Mouse (Mus musculus) brain, embryonic 14.5 days (tissue): Measurements from ENCODE around the gene Scd4. TPM values are rescaled to one million over a fixed set of nuclear protein-coding genes. Genes with fewer than 3 reads are reported as not detected.

ENCODE experiments used
- DNase-seq: peaks from one replicate; pipeline ENCODE4 v3.0.0-alpha.2; 2011; ENCODE audit warnings: low read depth
- CTCF ChIP-seq: fragments of 200-500 bp; IDR thresholded peaks from 2 replicates; pipeline ENCODE4 v1.5.1; 2012; ENCODE audit warnings: inconsistent platforms, mild to moderate bottlenecking, moderate library complexity, borderline replicate concordance; ENCODE audit not compliant: insufficient read depth, insufficient read length; ENCODE audit errors: extremely low read depth
- POLR2A ChIP-seq: fragments of 200-500 bp; IDR thresholded peaks from 2 replicates; pipeline ENCODE4 v1.6.1; 2012; ENCODE audit warnings: mild to moderate bottlenecking, inconsistent platforms, borderline replicate concordance; ENCODE audit not compliant: poor library complexity, insufficient read depth, insufficient read length, severe bottlenecking; ENCODE audit errors: extremely low read depth
- polyA plus RNA-seq: library from polyadenylated mRNA; depleted of rRNA; stranded (reverse); fragments of >200 nt; gene quantifications from 2 replicates; pipeline ENCODE4 v1.2.3, GENCODE M21; 2012; rRNA removed

Scd4 gene
- 0.19 and 0.30 TPM in 2 replicates for polyA plus RNA-seq

DNA sequence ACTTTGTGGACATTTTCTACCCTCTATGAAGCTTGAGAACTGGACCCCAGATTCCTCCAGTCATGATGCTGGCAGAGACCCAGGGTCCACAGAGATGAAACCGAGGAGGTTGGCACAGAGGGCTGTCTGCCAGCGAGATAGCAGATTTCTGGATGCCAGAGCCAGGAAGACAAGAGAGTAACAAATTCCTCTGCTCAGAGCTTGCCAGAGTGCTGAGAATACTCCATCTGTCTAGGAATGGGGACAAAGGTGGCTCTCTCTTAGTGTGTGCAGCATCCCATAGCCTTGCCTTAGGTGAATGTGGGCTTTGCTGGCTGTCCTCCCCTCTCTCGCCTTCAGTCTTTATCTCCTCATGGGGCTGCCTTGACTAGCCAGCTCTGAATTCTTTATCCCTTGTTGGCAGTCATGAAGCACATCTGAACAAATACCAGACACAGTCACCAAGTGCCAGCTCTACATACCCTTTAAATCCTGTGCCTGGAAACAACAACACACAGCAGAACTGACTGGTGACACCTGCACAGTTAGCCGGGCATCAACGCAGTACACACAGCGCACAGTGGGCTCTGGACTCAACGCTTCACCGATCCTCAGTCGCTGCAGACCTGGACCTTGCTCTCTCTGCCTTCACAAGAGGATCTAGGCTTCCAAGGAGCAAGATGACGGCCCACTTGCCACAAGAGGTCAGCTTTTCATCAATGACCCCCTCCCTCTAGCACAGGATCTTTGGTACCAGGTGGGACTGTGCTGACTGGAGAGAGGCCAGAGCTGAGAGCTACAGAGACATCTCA is at the start of gene Scd4:
TSS of gene Scd4 (plus strand) at position 260 of the 791 bp plus-strand sequence.
- peak; percentile 69 for DNase-seq
- TF ChIP-seq CTCF (no peak), POLR2A (no peak)

DNA sequence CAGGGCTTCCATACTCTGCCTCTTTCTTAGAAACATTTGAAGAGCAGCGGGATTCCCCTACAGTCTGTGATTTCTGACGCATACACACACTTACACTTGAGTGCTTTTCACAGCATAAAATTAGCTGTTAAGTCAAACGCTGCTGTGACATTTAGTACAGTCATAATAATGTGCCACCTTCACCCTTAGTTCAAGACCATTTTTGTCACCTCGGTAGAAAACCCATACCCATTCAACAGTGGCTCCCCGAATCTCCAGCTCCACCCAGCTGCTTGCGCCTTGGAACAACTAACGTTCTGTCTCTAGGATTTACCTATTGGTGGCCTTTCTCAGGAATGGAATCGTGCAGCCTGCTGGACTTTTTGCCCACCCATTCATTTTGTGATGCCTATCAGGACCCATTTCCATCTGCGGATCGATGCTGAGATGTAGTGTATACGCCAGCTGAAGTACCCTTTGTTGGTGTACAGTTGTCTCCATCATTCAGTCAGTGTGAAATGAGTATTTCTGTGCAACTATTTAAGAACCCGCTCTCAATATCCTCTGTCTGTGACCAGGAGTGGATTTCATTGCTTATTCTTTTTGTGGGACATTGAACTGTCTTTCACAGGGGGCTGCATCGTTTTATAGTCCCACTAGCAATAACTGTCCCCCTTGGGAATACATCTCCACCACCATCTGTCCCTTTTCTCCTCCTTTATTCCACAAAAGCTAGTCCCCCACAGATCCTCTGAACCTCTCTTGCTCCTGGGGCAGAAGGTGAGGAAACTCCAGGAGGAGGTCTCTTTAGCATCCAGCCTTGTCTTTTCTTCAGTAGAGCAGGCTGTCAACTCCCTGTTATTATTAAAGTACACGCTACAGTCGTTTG is 49.5 kb upstream of the Scd4 start:
- DNase-seq: peak; percentile 70
- no peak for TF ChIP-seq CTCF
- no peak for TF ChIP-seq POLR2A

DNA sequence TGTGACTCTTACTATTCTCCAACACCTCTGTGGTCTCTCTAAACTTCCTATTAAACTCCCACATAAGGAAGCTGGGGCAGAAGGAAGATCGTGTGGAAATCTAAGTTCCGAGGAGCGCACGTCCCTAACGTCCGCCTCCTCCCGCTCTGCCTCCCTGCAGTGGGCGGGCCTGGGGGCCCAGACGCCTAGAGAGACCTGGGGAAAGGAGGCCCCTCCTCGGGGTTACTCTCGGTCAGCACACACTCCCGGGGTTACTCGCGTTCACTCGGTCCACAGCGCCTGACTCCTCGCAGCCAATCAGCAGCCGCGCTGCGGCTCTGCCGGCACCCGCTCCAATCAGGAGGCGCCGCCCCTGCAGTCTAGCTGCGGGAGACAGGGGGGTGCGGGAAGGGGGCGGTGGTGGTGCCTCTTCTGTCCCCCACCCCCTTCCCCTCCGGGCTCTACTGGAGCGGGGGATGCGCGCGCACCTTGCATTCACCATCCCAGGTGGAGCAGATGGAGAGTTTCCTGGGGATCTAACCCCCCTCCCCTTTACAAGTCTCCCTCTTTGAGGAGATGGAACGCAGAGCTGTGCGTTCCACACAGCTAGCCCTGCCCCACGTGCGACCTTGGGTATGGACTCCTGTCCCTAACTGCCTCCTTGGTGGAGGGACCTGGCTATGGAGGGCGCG is 48.7 kb upstream of the Scd4 start:
- no peak for TF ChIP-seq CTCF
- TF ChIP-seq POLR2A: peak; percentile 69; the same call in 1 of the 2 replicates
- peak; percentile 99 for DNase-seq

DNA sequence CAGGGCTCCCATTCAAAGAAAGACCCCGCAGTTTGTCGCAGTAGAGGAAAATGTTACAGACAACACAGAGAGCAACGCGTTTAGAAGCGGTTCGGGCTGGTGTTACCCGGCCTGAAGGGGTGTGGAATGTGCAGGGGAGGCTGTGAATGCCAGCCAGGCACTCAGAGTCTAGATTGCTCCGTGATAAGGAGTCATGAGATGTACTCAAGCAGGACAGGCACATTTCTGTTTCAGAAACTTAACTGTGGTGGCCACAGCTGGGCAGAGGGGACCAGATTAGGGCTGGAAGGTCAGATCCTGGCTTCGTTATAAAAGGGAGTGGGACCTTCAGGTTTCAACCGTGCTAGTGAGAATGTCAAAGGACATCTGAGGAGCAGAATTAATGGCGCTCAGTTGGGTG is 48.2 kb upstream of the Scd4 start:
- DNase-seq: no peak
- TF ChIP-seq POLR2A: no peak
- no peak for TF ChIP-seq CTCF

DNA sequence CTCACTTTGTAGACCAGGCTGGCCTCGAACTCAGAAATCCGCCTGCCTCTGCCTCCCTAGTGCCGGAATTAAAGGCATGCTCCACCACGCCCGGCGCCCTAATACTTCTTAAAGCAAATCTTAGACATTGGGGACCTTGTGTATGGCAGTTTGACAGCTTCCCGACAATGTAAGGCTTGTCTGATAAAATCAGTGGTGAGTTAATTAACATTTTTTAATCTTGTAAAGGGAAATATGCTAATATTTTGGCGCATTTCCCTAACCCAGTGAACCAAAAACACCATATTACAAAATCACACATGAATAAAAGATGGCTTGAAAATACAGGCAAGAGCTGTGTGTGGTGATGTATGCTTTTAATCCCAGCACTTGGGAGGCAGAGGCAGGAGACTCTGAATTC is 47.3 kb upstream of the Scd4 start:
- no peak for DNase-seq
- TF ChIP-seq POLR2A (no peak), CTCF (no peak)

DNA sequence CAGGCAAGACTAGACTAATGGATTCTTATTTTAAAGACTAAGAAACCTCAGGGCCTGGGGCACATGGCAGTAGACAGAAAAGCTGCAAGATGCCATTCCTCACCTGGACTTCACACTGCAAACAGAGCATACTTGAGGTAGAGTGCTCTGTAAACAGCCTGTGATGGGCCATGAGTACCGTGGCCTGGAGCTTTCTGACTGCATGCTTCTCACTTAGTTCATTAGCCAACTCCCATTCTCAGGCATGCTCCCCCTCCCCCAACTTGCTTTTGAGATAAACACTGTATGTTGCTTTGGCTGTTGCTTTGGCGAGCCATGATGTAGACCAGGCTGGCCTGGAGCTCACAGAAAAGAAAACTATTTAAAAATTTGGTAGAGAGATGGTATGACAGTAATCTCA is 46.8 kb upstream of the Scd4 start:
- TF ChIP-seq POLR2A (no peak), CTCF (no peak)
- no peak for DNase-seq

DNA sequence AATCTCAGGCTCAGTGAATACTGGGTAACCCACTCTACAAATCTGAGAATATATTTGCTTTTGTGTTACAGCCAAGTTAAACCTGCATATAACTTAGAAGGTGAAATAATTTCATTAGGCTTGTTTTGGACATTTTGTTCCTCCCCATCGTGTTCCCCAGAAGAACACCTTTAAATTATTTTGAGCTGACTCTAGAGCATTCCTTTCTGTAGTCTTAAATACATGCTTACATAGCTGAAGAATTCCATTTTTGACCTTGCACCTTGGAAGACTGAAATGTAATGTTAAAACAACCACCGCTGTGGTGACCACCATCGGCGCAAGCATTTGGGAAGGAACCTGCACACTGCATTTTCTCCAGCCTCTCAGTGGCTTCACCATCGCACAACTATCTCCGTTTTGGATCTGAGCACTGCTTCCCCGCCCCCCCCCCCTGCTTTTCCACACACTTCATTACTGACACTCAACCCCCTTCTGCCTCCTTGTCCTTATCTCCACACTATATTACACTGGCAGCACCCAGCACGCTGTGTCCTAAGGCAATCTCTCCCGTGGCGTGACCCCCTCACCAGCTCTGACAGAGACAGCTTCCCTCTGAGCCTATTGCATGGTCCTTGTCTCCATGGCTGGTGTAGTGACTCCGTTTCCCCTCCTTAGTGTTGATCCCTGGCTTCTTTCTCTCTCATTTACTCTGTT is 45.3 kb upstream of the Scd4 start:
- DNase-seq: no peak
- TF ChIP-seq CTCF: no peak
- TF ChIP-seq POLR2A: no peak

DNA sequence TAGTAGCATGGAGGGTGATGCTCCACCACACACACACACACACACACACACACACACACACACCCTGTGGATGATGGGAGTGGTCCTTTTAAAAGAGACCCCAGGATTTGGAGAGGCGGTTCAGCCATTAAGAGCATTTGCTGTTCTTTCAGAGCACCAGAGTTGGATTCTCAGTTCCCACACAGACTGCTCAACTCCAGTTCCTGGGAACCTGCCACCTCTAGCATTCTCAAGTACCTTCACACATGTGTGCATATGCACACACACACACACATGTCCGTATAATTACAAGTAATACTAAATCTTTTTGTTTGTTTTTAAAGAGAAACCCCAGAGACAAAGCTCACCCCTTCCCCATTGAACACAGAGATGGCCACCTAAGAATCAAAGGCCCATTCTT is 40.8 kb upstream of the Scd4 start:
- TF ChIP-seq POLR2A: no peak
- TF ChIP-seq CTCF: no peak
- no peak for DNase-seq

DNA sequence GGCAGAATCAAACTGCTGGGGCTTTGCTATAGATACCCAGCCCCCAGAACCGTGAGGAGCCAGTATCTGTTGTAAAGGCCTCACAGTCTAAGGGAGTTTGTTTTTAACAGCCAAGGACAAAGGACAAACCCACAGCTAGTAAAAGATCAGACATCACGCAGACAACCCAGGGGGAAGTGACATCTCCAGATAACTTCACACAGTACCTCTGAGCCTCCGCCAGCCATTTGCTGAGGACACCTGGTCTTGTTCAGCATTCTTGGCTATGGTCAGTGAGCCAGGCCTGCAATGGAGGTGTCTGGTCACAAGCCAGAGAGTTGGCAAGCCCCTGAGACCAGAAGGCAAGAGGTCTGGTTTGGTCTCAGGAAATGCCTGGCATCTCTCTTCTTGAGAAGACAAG is 40.4 kb upstream of the Scd4 start:
- DNase-seq: no peak
- TF ChIP-seq CTCF (no peak), POLR2A (no peak)

DNA sequence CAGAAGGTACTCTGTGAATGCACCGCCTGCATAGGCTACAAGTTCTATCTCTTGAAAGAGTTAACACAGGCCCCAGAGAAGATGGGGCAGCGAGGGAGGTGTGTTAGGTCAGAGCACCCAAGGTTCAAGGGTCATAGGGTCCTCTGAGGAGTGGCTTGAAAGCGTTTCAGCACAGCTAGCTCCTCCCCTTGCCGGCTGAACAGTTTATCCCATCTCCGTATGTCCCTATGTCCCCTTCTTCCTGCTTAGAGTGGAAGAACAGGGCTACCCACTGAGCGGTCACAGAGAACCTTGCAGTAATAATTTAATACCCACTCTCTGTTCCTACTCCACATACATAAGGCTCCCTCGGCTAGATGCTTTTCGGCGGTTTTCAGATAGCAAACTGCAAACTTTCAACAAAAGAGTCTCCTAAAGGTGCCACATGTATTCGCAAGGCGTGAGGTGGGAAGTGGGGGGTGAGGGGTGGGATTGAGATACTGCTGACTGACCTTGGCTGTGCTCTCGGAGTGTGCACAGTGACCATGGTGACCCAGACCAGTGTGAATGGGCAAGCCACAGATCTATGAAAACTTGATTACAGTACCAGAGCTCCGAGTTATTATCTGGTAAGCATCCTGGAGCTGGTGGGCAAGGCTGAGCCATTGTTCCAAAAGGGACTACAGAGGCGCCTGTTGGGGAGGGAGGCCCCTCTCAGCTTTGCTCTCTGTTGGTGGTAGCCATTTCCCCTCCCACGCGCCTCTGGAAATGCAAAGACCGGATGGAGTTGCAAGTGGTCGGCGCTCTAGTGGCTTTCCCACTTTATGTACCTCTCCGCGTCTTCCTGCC is 39.7 kb upstream of the Scd4 start, which contains the start of gene Scd2:
TSS of gene Scd2 (plus strand) at position 734 of the 828 bp plus-strand sequence.
- TF ChIP-seq CTCF: no peak
- peak; percentile 41; the same call in 1 of the 2 replicates for TF ChIP-seq POLR2A

DNA sequence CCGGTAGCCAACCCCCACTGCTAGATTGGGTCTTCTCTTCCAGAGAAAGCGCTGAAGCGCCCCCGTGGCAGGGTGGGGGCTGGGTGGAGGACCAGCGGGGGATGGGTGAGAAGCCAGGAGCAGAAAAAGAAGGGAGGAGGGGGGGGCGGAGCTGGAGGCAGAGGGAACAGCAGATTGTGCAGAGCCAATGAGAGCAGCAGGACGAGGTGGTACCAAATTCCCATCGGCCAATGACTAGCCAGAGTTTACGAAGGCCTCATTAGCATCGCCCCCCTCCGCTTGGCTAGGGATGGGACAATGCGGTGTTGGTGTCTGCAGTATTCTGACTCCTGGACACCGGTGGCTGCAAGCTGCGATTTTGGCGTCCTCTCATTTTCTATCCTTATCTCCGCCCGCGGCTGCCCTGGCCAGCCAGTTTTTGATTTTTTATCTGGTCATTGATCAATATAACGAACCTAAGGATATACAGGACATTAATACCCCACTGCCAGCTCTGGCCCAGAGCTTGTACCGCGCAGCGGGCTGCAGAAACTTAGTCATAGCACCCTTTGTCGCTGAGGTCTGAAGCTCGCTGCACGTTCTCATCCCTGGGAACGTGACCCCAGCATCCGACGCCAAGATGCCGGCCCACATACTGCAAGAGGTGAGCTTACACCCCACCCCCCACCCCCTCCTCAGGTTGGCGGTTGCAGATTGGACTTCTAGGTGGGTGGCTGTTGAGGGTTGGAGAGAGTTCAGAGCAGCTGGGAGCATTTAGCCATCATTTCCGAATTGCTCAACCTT is 38.9 kb upstream of the Scd4 start:
- peak; percentile 99 for DNase-seq
- TF ChIP-seq CTCF (no peak), POLR2A (peak; percentile 85; the same call in 1 of the 2 replicates)

More for the DNA sequence above, 39.7 kb upstream of the Scd4 start, which contains the start of gene Scd2:
- no peak for DNase-seq
